Mouse (Mus musculus) layer of hippocampus, adult 11-12 months (tissue): ENCODE results near the gene Vwa8.

Experiments
- DNase-seq: peaks from one replicate; pipeline ENCODE4 v3.0.0; 2022; ENCODE audit warnings: low spot score

The Vwa8 gene

DNA sequence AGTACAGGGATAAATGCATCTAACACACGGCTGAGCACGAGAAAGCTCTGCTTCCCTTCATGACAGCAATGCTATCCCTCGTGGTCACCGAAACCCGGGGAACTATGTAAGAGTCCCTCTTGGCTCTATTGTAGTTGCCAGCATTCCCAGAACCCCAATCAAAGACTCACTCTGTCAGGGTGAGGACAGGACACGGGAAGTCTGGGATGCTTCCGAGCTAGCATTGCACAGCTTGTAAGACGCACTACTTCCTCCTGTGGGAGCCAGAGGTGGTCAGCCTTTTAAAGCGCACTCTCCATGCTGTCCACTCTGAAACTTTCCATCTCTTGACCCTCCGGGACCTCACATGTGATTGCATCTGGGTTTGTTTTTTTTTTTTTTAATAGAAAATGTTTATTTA lies 335.2 kb downstream of the Vwa8 start:
- no peak for DNase-seq

DNA sequence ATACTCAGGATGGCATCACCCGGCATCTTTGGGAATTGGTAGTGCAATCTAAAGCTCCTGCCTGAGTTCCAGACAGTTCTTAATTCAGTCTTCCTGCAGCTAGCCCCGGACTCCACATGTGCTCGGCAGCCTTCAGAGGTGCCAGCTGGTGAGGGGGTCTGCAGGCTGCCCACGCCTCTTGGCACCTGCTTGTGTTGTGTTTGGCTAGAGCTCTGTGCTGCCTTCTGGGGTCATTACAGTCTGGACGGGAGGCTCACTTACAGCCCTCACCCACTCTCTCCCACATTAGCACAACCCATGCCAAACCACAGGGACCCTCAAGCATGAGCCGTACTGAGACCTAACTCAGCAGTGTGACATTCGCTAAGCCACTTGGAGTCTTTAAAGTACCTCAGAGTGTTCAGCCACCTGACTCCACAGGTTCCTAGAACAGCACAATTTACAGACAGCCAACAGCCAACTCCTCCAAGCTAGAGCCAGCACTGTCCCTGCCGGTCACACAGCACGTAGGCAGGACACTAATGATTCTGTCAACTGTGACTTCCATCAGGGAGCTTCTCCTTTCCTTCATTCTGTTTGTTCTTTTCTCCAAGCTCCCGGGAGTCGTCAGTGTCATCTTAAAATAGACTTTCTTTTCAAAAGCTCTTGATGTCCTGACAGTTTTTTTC lies 336.3 kb downstream of the Vwa8 start:
- peak; percentile 9 for DNase-seq

DNA sequence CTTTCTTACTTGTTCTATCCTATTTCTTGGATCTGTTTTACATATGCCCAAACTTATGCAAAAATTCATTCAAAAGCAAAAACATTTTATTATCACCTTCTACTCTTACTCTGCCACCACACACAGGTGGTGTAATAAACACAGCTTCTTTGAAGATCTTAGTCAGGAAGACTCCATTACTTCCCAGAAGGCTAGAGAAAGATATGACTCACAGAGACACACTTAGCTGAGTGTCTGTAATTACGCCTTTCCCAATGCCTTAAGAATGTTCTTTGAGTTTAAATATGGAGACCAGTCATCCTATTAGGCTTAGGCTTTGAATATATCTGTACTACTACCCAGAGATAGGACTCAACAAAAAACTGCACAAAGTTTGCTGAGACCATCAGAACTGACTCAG lies 338.1 kb downstream of the Vwa8 start:
- DNase-seq: no peak

DNA sequence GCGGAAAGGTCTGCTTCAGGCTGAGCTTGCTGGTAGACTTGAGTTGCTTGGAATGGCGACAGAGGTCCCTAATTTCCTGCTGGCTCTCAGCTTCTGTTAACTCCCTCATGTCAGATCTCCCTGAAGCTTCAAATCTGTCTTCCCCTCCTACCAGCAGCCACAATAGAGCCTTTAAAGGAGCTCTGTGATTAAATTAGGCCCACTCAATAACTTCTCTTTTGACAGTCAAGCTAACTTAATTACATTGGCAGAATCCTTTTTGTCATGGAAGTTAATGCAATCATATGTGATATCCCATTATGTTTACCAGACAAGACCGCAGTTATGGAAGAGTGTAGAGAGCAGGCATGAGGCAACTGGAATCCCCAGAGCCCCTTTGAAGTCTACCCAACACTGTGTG lies 347.9 kb downstream of the Vwa8 start:
- peak; percentile 0 for DNase-seq

DNA sequence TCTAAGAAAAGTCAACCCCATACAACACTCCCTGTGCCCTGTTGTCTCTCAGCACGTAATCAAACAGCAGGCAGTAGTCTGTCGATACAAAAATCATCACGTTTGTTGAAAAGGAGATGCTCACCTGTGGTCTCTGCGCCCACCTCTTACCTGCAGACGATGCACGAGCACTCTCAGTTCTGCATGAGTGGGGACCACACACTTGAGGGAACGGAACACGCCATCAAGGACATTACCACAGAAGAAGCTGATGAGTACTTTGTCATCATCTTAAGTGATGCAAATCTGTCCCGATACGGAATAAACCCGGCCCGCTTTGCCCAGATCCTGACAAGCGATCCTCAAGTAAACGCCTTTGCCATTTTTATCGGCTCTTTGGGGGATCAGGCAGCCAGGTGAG lies 349.2 kb downstream of the Vwa8 start:
- DNase-seq: no peak

DNA sequence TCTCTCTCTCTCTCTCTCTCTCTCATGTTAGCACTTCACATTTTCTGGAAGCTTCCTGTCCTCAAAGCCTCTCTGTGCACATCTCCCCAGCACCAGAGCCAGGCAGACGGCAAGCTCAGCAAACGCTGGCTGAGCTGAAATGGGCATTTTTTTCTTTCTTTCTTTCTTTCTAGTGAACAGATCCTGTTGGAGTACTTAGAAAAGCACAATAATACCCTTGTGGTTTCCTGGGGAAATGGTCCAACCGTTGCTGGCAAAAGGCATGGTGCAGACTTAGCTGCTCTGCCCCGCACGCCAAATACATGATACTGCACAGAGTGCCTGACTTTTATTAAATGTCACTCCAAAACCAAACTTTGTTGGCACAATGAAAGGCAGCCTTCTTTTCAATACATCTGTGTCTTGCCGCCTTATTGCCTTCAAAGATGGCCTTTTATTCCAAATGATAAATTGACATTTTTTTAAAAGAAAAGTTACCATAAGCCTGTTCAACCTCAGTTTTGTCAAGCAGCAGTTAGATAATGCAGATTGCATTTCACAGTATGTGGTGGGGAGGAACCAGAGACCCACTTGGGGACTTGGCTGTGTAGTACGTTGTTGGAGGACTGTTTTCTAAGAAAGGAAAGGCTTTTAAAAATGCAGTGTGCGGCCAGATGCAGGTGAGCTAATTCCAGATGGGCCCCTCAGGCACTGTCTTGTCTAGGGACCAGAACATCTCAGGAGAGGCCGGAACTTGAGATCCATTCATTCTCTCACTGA lies 351.5 kb downstream of the Vwa8 start:
- peak; percentile 48 for DNase-seq

DNA sequence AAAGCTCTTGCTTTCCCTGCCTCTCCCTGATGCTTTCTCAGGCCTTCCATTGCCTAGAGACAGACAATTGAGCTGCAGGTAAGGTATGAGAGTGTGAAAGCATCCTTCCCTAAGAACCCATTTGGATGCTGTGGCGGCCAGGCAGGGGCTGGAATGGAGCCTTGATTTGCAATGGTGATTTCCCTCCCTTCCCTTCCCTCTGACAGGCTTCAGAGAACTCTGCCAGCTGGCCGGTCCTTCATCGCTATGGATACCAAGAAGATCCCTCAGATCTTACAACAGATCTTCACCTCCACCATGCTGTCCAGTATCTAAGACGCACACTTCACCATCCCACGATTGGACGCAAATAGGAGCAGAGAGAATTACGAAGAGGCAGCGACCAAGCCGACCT lies 352.0 kb downstream of the Vwa8 start:
- DNase-seq: no peak

DNA sequence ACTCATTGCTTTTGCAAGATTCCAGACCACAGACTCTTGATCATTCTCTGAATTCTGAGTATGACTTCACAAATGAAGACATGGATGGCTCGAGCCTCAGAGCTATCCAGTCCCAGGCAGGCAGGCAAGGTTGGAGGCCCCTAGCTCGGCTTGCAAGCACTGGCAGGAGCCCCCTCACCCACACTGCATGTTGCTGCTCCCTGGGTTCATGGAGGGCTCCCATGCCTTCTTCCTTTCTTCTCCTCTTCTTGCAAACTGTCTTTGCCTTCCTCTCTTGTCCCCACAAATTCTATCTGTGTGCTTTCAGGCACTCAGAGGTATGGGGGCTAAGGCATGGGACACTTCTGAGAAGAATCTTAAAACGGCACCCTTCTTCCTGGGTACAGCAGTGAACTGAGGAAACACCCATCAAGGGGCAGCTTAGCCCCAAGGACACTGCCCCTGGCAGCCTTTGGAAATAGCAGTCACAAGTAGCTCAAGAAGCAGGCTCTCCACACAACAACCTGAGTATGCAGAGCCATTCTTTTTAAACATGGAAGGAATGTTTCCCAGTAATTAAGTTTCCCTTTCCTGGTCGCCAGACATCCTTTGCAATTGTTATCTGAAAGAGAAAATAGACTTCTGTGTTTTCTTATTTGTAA lies 354.0 kb downstream of the Vwa8 start:
- no peak for DNase-seq

DNA sequence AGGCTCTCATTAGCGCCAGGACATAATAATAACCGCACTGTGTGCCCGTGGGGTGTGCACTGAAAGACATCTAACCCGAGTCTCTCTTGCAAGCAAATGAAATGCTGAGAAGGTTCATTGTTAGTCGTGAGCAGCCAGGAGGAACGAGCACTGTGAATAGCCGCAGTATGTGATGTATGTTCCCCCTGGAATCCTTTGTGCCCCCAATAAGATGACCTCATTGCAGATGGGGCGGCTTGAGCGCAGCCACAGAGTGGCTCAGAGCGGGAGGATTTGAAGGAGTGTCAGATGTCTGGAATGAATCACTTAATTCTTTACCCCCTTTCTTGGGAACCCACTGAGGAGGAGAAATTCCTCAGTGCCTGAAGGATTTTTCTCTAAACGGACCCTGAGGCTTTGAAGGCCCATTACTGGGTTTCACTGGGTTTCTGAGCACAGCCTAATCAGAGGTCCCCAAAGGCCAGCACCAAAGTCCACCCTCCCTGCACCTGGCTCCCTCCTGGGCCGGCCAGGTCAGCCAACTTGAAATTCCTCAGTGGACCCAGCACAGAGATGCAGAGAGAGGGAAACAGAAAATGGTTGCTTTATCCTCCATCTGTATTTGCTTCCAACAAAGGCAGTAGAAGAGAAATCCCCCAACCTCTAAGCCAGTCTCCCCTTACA lies 354.8 kb downstream of the Vwa8 start:
- DNase-seq: peak; percentile 53

DNA sequence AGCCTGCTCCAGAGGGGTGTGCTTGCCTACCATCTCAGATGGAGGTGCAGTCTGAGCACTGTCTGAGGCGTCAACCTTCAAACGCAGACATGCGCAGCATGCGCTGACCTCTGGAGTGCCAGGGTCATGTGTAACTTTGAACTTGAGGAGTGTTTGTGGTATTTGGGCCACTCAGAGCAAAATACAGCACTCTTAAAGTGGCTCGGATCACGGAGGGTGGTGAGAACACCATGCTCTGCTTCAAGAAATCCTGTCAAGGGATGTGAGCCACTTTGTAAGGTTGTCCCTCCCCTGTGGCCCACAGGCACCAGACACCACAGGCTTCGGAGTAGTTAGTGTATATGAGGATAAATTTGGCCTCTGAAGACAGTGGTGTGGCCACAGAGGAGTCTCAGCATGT lies 356.0 kb downstream of the Vwa8 start:
- DNase-seq: no peak

DNA sequence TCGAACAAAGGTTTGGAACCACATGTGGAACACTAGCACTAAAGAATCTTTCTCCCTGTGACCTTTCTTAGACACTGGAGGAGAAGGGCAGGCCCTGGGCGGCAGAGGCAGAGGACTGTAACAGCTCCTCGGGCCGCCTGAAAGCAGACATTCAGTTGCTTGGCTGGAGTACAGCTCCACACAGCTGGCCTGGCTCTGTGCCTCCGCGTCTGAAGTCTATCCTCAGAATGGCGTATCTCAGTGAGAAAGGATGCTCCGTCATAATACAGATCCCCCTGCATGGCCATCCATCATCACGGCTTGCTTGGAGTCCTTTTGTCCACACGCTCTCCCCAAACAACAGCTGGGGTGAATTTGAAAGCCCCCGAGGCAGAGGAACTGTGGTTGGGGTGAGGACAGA lies 357.4 kb downstream of the Vwa8 start:
- DNase-seq: peak; percentile 80

DNA sequence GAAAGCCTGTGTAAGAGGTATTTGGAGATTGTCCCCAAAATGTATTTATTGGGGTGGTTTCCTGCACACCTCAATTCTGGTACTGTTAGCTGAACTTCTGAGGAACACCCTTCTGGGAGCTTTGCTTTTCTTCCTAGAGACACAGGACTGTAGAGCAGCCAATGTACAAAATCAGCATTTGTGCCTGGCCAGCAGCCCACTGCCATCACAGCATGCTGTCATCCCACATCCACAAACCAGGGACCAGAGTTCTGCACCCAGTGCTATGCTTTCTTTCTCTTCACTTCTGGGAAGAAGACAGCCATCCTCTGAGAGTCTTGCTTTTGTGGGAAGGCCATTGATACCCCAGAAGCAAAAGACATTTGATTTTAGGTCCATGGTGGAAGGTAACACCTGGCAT lies 359.6 kb downstream of the Vwa8 start:
- DNase-seq: no peak

DNA sequence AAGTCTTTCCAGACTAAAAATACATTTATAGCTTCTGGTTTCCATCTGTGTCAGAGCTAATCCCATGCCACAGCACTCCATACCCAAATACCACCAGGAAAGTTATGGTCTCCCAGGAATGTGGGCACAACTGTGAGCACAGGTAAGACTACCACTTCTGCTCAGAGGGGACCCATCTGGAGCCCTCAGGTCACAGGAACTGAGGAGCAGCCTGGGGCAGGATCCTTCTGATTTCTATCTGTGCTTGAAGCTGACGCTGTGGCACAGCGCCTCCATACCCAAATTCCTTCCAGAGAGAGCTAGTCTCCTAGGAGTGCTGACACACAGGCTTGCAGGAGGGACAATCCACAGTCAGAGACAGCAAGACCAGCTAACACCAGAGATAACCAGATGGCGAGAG lies 361.0 kb downstream of the Vwa8 start:
- no peak for DNase-seq

DNA sequence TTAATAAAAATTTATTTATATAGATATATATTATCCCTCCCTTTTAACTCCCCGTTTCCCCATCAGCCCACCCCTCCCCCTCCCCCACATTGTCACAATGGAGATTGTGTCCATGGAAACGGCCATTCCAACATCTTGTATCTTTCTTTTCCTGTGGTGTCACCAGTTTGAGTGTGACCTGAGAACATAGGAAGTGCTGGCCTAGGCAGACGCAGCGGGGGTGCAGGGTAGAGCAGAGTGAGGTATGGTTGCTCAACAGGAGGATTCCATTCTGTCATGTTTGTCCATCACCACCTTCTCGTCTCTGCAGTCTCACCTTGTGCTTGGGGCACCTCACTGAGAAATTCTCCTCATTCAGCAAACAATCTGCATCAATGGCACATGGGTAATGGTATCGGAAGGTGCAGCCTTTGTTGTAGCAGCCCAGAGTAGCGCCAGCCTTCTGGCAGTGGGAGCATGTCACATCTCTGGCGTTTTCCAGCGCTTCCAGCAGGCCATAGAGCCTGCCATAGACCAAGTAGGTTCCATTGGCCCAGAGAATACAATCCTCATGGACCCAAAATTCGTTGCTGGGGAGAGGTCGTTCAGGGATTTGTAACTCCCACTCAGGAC lies 363.6 kb downstream of the Vwa8 start:
- DNase-seq: no peak

DNA sequence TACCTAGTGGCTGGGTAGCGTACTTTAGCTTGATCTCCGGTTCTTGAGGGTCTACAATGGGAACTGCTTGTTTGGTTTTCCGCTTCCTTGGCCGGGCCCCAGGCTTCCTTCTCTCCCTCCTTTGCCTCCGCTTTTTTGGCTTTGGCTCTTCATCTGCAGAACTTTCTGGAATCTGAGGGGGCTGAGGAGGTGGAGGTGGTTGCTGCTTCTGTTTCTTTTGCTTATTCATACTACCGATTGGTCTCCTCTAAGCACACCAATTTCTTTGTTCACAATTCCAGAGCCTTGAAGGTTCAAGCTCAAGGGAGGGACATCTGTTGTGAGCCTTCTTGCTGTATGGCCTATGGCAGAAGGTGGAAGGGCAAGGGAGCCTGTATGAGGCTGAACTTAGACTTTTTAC lies 365.3 kb downstream of the Vwa8 start:
- DNase-seq: no peak

DNA sequence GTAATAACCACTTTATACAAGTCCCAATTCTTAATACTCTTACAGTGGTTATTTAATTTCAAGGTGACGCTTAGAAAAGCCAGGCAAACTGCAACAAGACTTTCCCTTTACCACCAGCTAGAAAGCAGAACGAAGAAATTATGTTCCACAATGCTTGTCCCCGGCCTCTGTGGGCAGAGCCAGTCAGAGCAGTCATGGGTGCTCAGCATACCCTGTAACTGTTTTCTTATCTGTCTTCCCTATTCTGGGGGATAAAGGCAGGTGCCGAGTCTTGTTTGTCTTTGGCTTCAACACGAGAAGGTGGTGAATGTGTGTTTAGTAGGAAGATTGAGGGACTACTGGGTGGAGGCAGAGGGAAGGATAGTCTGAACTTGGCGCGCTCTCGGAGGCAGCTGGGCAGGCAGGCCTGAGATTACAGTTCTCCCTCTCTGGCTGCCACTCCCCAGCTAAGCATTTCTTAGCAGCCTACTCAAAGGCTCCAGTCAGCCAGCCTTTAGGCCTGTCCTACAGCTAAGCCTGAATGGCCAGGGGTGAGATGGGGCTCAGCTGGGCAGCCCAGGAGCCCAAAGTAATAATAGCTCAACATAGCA lies 365.9 kb downstream of the Vwa8 start:
- no peak for DNase-seq

DNA sequence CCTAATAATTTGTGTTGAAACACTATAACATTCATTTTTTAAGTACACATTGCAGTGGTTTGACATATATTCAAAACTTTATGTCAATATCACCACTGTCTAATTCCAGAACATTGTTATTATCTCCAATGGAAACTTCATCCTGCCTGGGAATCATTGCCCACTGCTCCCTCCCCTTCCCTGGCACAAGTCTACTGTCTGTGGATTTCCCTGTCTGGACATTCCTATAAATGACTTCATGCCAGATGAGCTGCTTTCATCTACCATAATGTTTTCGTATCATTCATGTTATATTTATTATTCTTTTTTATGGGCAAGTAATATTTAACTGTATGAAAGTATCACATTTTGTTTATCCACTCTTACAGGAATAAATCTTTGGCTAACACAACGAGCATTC lies 367.5 kb downstream of the Vwa8 start:
- DNase-seq: no peak

DNA sequence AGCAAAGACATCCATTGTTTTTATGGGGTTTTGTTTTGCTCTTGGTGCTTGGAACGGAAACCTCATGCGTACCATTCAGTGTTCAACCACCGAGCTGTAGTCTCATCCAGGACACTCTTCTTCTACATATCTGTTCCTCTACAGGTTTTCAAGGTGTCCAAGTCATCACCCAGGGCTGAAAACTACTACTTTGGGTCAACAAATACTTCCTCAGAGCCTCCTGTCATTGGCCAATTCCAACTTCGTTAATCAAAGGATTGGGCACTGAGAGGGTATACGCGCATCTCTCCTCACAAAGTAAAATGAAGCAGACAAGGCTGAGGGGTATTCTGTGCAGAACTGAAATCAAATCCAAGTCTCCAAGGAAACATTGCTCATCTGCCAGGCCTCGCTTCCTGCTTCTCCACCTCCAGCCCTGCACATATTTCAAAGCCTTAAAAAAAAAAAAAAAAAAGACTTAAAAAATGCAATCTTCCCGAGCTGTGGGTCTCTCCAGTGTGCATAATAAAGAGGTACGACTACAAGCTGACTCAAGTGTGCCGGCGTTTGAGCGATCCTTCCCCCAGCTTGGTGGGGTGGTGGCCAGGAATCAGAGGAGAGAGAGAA lies 374.7 kb downstream of the Vwa8 start:
- no peak for DNase-seq

DNA sequence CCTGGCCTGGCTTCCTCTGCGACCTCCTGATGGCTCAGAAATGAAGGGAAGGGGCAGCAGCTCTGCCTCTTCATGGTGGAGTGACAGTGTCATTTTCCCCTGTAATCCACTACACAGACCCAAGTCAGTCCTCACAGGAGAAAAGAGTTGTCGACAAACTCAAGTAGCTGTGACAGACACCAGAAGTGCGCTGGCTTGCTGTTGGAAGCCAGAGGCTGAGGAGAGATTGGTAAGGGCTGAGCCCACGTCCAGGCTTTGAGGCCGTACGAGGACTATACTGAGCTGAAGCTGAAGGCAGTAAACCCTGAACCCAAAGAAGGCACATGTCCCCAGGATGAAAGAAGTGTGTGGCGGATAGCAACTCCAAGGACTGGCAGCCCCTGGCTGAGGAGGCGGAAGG lies 376.6 kb downstream of the Vwa8 start:
- DNase-seq: no peak

DNA sequence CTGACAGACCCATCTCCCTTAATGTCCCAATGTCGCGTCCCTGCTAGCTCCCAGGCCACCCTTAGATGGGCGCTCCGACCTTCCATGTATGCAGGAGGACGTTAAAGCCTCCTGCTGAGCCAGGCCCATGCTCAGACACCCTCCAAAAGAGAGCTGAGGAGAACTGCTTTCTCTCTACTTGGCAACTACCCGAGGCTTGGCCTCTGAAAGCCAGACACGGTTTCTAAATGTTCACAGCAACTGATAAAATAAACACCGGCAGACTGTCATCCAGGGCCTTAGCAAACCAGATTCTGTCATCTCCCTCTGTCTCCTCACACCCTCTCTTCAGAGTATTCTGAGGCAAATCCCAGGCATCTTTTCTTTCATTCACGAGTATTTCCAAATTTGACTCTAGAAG lies 377.2 kb downstream of the Vwa8 start:
- no peak for DNase-seq

DNA sequence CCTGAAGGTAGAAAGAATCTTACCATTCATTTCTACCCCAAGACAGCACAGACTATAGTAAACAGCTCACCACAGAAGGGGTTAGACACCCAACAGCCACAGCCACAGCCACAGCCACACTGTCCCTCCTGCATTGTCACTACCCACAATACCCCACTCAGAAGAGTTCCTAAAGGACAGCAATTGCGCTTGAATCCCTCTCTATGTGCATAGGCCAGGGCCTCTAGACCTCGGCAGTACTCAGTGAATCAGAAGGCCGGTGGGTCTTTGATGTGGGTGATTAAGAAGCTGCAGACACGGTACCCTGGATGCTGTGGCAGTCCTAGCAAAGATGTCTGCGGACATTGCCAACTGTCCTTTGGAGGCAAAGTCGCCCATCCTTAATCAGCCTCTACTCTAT lies 377.9 kb downstream of the Vwa8 start:
- no peak for DNase-seq

DNA sequence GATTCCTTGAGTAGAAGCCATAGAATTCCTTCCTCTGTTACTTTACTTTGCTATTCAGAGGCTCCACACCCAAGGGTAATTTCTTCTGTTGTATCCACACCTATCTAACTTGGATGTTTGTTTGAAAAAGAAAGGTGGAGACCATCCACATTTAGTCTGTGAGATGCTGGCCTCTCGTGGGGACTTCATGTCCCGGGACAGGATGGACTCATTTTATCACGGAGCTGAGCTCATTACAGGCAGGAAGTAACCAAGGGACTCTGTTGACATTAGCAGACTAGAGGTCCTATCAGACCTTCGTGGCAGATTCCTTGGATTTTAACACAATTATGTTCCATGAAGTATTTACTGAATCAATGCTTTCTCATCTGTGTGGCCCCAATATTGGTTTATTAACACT lies 379.1 kb downstream of the Vwa8 start:
- DNase-seq: no peak
